Mouse (Mus musculus) testis, postnatal 14 days (tissue): ENCODE measurements at regions not wholly inside any gene's neighbourhood (a gene's known extent, or its start where the extent isn't known, plus 50 kb on each side); places are given as distances from the start of the nearest gene placed in this dataset.

Source experiments
- DNase-seq: peaks from one replicate; pipeline ENCODE4 v3.0.0; 2021; ENCODE audit warnings: low spot score

GRCm38 (mm10) chr1:154117688-154118373 is 83.2 kb upstream of the Zfp648 start:
- DNase-seq: peak; percentile 88

- DNase-seq: peak; percentile 69
These were observed 82.5 kb upstream of the Zfp648 start for GRCm38 (mm10) chr1:154118374-154119004.

- DNase-seq: no peak
These were observed 81.4 kb upstream of the Zfp648 start for GRCm38 (mm10) chr1:154119611-154120010.

- peak; percentile 87 for DNase-seq
These were observed 80.3 kb upstream of the Zfp648 start for GRCm38 (mm10) chr1:154120693-154121092.

- no peak for DNase-seq
These were observed 76.0 kb upstream of the Zfp648 start for GRCm38 (mm10) chr1:154124981-154125380.

GRCm38 (mm10) chr1:154126487-154126886 is 74.5 kb upstream of the Zfp648 start:
- no peak for DNase-seq

- DNase-seq: no peak
These were observed 61.5 kb upstream of the Zfp648 start for GRCm38 (mm10) chr1:154139488-154139887.

GRCm38 (mm10) chr1:154143691-154144090 is 57.3 kb upstream of the Zfp648 start:
- DNase-seq: no peak

GRCm38 (mm10) chr1:154147001-154147571 is 53.9 kb upstream of the Zfp648 start:
- DNase-seq: no peak

- peak; percentile 70 for DNase-seq
These were observed 52.0 kb upstream of the Zfp648 start for GRCm38 (mm10) chr1:154148948-154149347.

GRCm38 (mm10) chr1:154149431-154150143 is 51.4 kb upstream of the Zfp648 start:
- DNase-seq: no peak

- DNase-seq: peak; percentile 81
These were observed 50.7 kb upstream of the Zfp648 start for GRCm38 (mm10) chr1:154150167-154150851.
